Mouse (Mus musculus): ENCODE measurements around the gene Mul1. TPM values are rescaled to one million over a fixed set of nuclear protein-coding genes. Genes with fewer than 3 reads are reported as not detected.
"Not testable (repeated sequence)": the region's sequence is repeated elsewhere in the genome, so short reads cannot be mapped to it uniquely, and the experiment has no call there.

Gene Mul1
- polyA plus RNA-seq, 1 experiment from 2014 or later, result 21.8 TPM

DNA sequence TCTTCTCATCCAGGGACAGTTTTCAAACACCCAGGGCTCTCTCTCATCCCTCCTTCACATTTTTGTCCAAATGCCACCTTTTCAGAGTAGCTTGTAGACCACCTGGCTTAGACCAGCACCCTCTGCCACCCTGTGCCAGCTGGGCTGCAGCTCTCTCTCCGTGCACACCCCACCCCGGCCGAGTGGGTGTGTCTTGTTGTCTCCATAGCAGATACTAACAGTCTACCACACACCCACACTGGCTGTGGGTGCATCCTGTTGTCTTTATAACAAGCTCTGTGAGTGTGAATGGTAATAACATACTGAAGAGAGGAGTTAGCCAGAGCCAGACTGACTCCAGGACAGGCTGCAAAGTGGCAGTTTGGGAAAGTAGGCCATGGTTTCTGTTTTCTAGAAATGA, 18.5 kb upstream of the Mul1 start:
- Histone ChIP-seq H3K27me3 (replicated peaks) (peaks cover 19% of the 10 kb centered on the region), H3K36me3 (no peaks in the 10 kb centered on the region), H3K9ac (replicated peaks) (no peak overlapping the region), H3K27ac (replicated peaks) (no peak overlapping the region), H3K9me3 (replicated peaks) (no peaks in the 10 kb centered on the region), H3K4me1 (peaks cover 7% of the 10 kb centered on the region), H3K4me3 (replicated peaks) (no peak overlapping the region), H3K4me2 (no peak overlapping the region)
- no peak for ATAC-seq (ENCODE audit: low FRiP score)
- WGBS, result 88% methylated on average over 3 of the region's 3 CpGs

DNA sequence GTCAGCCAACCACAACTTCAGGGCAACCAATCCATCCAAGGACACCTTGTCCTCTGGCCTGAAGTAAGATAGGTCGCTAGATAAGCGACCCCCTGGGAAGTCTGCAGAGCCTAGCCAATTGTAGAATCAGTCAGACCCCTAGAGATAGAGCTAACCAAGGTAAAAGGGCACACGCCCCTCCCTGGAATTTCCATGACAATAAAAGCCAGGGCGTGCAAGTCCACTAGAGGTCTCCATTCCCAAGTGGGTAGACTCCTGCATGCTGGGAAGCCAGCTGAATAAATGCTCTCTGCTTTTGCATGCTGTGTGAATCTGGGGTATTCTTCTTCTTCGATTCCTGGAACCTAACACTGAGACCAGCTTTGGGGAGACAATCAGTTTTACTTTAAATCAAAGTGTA, 18.1 kb upstream of the Mul1 start:
- H3K27me3 ChIP-seq (replicated peaks), result peaks cover 18% of the 10 kb centered on the region
- no peak for ATAC-seq (ENCODE audit: low FRiP score)
- 66% methylated on average over 5 of the region's 5 CpGs for WGBS
- H3K9me3 ChIP-seq (replicated peaks), result no peaks in the 10 kb centered on the region
- peaks cover 7% of the 10 kb centered on the region for H3K4me1 ChIP-seq
- no peak overlapping the region for H3K9ac ChIP-seq (replicated peaks)
- H3K27ac ChIP-seq (replicated peaks), result no peak overlapping the region
- H3K4me2 ChIP-seq, result no peak overlapping the region
- H3K4me3 ChIP-seq (replicated peaks), result no peak overlapping the region
- no peaks in the 10 kb centered on the region for H3K36me3 ChIP-seq

DNA sequence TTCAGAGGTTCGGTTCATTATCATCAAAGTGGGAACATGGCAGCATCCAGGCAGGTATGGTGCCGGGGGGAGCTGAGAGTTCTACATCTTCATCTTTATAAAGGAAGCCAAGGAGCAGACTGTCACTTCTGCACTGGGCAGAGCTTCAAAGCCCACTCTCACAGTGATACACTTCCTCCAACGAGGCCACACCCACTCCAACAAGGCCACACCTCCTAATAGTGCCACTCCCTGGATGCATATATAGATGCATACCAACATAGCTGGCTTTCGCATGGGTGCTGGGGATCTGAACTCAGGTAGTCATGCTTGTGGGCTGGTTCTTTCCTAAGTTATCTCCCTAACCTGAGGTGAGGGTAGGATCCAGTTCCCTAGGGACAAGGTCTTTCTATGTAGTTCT, 16.6 kb upstream of the Mul1 start:
- Histone ChIP-seq H3K36me3 (no peaks in the 10 kb centered on the region), H3K4me3 (replicated peaks) (no peak overlapping the region), H3K27ac (replicated peaks) (no peak overlapping the region), H3K4me1 (peaks cover 7% of the 10 kb centered on the region), H3K4me2 (no peak overlapping the region), H3K27me3 (replicated peaks) (peaks cover 14% of the 10 kb centered on the region), H3K9ac (replicated peaks) (no peak overlapping the region), H3K9me3 (replicated peaks) (no peaks in the 10 kb centered on the region)
- no peak for ATAC-seq (ENCODE audit: low FRiP score)
- WGBS, result 89% methylated on average over 4 of the region's 4 CpGs

DNA sequence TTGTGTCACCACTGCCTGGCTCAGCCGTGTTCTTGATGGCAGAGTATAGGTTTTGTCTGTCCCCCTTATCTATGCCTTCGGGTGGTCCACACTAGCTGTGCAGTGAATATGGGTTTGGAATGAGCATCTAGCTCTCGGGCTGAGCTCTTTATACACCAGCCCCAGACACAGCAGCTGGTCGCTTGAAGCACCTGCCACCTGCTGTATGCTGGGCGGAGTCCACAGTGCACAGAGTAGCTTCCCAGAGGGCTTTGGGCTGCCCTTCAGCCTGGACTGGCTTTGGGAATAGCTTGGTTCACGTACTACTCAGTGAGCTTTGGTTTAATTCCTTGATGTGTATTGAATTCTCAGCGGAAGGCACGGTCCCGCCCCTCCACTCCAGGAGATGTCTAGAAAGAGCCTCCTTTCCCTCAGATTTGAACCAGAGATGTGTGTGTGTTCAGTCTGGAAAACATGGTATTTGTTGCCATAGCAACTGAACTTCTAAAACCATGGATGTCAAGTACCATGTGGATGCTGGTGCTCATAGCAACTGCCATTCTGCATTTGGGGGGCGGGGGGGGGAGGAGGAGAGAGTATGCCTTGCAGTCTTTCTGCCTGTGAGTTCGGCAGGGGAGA, 16.0 kb upstream of the Mul1 start:
- Histone ChIP-seq H3K36me3 (no peaks in the 10 kb centered on the region), H3K27ac (replicated peaks) (no peak overlapping the region), H3K4me3 (replicated peaks) (no peak overlapping the region), H3K27me3 (replicated peaks) (peaks cover 14% of the 10 kb centered on the region), H3K4me1 (peaks cover 7% of the 10 kb centered on the region), H3K4me2 (no peak overlapping the region), H3K9me3 (replicated peaks) (no peaks in the 10 kb centered on the region), H3K9ac (replicated peaks) (no peak overlapping the region)
- WGBS, result 58% methylated on average over 11 of the region's 11 CpGs
- ATAC-seq (ENCODE audit: low FRiP score), result no peak

DNA sequence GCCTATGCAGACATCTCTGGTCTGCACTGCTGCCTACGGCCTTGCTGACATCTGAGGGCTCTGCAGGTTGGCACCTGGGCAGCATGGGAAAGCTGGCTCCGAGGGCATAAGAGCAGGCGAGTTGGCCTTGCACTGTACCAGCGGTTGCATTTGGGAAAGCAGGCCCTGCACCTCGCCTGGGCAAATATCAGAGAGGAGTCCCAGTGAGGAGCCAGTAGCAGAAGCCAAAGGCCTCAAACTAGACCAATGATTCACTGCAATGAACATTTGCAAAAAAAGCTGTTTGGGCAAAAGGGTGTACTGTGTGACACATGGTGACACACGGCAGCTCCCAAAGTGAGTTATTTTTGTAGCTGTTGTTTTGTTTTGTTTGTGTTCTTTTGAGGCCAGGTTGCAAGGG, 9.4 kb upstream of the Mul1 start:
- WGBS, result 88% methylated on average over 6 of the region's 6 CpGs
- no peaks in the 10 kb centered on the region for H3K9me3 ChIP-seq (replicated peaks)
- H3K27me3 ChIP-seq (replicated peaks), result peaks cover 13% of the 10 kb centered on the region
- H3K36me3 ChIP-seq, result no peaks in the 10 kb centered on the region
- no peak overlapping the region for H3K4me3 ChIP-seq (replicated peaks)
- no peak overlapping the region for H3K4me2 ChIP-seq
- peaks cover 5% of the 10 kb centered on the region for H3K4me1 ChIP-seq
- H3K27ac ChIP-seq (replicated peaks), result no peak overlapping the region
- no peak overlapping the region for H3K9ac ChIP-seq (replicated peaks)
- ATAC-seq (ENCODE audit: low FRiP score), result no peak

DNA sequence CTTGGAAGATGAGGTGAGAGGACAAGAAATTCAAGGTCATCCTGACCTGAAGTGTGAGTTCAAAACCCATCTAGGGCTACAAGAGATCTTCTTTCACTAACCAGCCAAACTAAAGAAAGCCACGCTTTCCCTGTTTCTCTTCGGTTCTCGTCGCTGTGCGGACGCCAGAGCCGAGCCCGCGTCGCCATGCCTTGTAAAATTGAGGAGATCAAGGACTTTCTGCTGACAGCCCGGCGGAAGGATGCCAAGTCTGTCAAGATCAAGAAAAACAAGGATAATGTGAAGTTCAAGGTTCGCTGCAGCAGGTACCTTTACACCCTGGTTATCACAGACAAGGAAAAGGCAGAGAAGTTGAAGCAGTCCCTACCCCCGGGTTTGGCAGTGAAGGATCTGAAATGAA, 8.9 kb upstream of the Mul1 start:
- H3K4me3 ChIP-seq (replicated peaks); ATAC-seq (ENCODE audit: low FRiP score); H3K4me2 ChIP-seq; H3K9me3 ChIP-seq (replicated peaks); H3K4me1 ChIP-seq; H3K36me3 ChIP-seq; H3K9ac ChIP-seq (replicated peaks); H3K27ac ChIP-seq (replicated peaks): not testable (repeated sequence)
- H3K27me3 ChIP-seq (replicated peaks), result peaks cover 12% of the 10 kb centered on the region; the same call in 1 of the 2 replicates
- WGBS, result 95% methylated on average over 14 of the region's 14 CpGs

DNA sequence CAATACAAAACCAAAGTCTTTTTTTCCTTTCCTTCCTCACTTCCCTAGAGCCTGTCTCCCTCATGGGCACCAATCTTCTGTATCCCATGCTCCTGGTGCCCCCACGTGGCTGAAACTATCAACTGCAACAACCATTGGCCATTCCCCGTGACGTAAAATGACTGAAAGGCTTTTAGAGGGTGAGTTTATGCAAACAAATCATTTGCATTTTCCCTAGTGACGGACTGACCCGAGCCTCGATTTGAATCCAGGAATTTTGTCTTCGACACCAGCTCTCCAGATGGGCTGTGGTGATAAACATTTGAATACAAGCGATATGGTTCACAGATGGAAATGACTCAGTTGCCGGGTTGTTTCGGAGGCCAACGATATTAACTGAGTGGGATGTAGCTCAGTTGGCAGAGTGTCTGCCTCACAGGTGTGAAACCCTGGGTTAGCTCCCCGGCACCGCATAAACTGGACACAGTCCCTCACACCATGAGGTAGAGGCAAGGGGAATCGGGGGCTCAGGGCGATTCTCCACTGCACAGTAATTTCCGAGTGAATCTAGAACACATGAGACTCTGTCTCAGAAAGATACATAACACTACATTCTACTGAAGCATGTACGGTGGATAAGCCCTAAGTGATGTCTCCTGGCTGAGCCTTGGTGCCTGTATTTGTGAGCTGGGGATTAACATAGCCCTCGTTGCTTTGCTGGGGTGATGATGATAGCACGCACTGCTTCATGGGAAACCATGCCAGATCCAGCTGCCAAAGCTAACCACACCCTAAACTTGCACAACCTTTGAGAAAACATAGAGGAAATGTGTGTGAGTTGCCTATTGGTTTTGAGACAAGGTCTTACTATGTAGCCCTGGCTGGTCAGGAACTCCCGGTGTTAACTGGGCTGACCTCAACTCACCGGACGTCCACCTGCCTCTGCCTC, 7.4 kb upstream of the Mul1 start:
- no peaks in the 10 kb centered on the region for H3K36me3 ChIP-seq
- peak overlapping the region; percentile 41 for H3K4me2 ChIP-seq
- 42% methylated on average over 22 of the region's 22 CpGs for WGBS
- H3K4me1 ChIP-seq, result peaks cover 5% of the 10 kb centered on the region
- H3K4me3 ChIP-seq (replicated peaks), result no peak overlapping the region
- no peaks in the 10 kb centered on the region for H3K9me3 ChIP-seq (replicated peaks)
- no peak overlapping the region for H3K27ac ChIP-seq (replicated peaks)
- no peak for ATAC-seq (ENCODE audit: low FRiP score)
- 0 out of 2 replicates have a peak overlapping the region, but pooled peaks have one; percentile 6 for H3K9ac ChIP-seq (replicated peaks)
- peaks cover 20% of the 10 kb centered on the region for H3K27me3 ChIP-seq (replicated peaks)

DNA sequence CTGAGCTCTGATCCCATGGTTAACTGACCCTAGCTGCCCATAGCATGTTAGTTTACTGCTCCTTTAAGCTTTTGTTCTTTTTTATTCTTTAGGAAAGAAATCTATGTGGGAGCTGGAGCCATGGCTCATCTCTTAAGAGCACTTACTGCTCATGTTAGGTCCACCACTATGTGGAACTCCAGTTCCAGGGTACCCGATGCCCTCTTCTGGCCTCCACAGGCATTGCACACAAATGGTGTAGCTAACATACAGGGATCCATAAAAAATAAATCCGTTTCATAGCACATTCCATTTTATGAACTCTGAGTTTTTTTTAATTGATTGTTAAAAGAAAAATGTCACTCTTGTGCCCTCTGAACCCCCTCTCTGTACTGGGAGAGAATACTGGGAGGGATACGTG, 4.7 kb upstream of the Mul1 start:
- no peak overlapping the region for H3K4me2 ChIP-seq
- H3K4me1 ChIP-seq, result peaks cover 5% of the 10 kb centered on the region
- no peak for ATAC-seq (ENCODE audit: low FRiP score)
- no peaks in the 10 kb centered on the region for H3K36me3 ChIP-seq
- no peaks in the 10 kb centered on the region for H3K9me3 ChIP-seq (replicated peaks)
- H3K9ac ChIP-seq (replicated peaks), result no peak overlapping the region
- WGBS, result 38% methylated on average over 3 of the region's 3 CpGs
- H3K27ac ChIP-seq (replicated peaks), result no peak overlapping the region
- H3K27me3 ChIP-seq (replicated peaks), result peaks cover 29% of the 10 kb centered on the region
- H3K4me3 ChIP-seq (replicated peaks), result no peak overlapping the region

DNA sequence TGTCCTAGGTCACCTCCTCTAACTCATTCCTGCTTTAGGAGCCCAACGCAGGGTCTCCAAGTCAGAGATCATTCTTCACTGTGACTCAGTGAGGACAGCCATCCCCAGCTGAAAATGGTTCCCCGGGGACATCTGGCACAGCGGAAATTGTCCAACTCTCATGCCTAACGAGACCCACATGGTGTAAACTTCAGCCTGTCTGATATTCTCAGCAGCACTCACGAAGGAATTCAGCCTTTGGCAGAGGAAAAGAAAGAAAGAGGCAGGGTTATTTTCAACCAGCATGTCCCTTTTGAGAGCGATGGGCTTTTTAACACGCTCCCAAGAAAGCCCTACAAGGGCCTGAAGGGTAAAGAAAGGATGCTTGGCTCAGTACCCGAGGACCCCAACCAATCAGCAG, 3.1 kb upstream of the Mul1 start:
- no peaks in the 10 kb centered on the region for H3K36me3 ChIP-seq
- H3K4me3 ChIP-seq (replicated peaks), result no peak overlapping the region
- H3K9me3 ChIP-seq (replicated peaks), result no peaks in the 10 kb centered on the region
- no peak for ATAC-seq (ENCODE audit: low FRiP score)
- no peak overlapping the region for H3K4me2 ChIP-seq
- no peak overlapping the region for H3K27ac ChIP-seq (replicated peaks)
- peaks cover 29% of the 10 kb centered on the region for H3K27me3 ChIP-seq (replicated peaks)
- H3K9ac ChIP-seq (replicated peaks), result no peak overlapping the region
- H3K4me1 ChIP-seq, result peaks cover 19% of the 10 kb centered on the region
- WGBS, result 62% methylated on average over 8 of the region's 8 CpGs

DNA sequence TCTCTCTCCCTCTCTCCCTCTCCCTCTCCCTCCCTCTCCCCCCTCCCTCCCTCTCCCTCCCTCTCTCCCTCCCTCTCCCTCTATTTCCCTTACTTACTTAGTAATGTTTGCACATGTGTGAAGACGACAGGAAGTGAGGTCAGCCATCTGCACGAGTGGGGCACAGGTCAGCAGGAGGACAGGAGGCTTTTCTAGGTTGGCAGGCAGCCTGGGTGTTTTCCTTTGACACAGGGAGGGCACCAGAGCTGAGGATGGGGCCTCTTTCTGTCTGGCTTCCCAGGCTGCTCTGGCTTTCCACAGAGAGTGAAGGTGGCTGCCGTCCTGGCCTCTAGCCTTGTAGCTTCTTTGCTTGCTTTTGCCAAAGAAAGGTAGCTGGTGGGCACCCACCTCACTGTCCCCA, 5.6 kb downstream of the Mul1 start:
- H3K27me3 ChIP-seq (replicated peaks), result no peaks in the 10 kb centered on the region
- no peak overlapping the region for H3K4me3 ChIP-seq (replicated peaks)
- H3K27ac ChIP-seq (replicated peaks), result no peak overlapping the region
- no peak overlapping the region for H3K9ac ChIP-seq (replicated peaks)
- ATAC-seq (ENCODE audit: low FRiP score), result no peak
- WGBS, result 86% methylated on average over 3 of the region's 3 CpGs
- H3K36me3 ChIP-seq, result peaks cover 54% of the 10 kb centered on the region
- H3K4me2 ChIP-seq, result no peak overlapping the region
- H3K9me3 ChIP-seq (replicated peaks), result no peaks in the 10 kb centered on the region
- peaks cover 12% of the 10 kb centered on the region for H3K4me1 ChIP-seq

DNA sequence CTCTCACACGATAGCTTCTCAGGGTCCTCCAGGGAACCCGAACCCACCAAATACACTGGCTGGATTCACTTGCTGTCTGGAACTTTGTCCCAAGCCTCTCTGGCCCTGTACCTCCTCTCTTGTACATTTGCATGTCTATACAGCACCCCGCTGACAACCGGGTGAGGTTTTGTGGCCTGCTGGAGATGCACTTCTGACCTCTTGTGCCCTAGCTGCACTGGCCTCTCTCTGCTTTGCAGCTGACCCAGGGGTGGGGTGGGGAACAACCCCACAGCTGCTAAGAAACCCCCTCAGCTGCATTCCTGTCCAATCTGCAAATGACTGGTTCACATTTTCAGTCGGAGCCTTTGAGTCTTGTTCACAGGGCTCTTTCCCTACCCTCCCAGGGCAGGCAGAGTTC, 10.5 kb downstream of the Mul1 start:
- H3K9me3 ChIP-seq (replicated peaks), result no peaks in the 10 kb centered on the region
- no peak overlapping the region for H3K27ac ChIP-seq (replicated peaks)
- peaks cover 26% of the 10 kb centered on the region for H3K4me1 ChIP-seq
- H3K9ac ChIP-seq (replicated peaks), result no peak overlapping the region
- no peak overlapping the region for H3K4me2 ChIP-seq
- H3K27me3 ChIP-seq (replicated peaks), result no peaks in the 10 kb centered on the region
- no peak overlapping the region for H3K4me3 ChIP-seq (replicated peaks)
- WGBS, result 8% methylated on average over 5 of the region's 5 CpGs
- peaks cover 20% of the 10 kb centered on the region for H3K36me3 ChIP-seq
- no peak for ATAC-seq (ENCODE audit: low FRiP score)

DNA sequence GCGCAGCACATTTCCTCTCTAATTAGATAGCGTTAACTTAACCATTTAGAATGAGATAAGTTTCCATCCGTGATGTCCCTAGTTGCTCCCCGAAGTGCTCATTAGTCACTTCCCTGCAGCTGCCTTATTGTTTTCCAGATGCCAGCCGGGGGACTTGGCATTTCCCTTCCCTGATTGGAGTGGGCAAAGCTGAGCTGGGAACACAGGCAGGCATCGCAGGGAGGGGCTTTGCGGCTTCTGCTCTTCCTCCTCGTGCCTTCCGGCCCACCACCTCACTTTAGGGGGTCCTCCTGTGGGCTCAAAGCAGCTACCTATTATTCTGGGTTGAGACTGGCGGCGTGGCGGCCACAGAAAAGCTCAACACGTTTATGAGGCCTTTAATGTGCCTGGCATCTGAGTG, 12.5 kb downstream of the Mul1 start:
- Histone ChIP-seq H3K9me3 (replicated peaks) (no peaks in the 10 kb centered on the region), H3K4me2 (peak overlapping the region; percentile 34), H3K9ac (replicated peaks) (no peak overlapping the region), H3K27me3 (replicated peaks) (no peaks in the 10 kb centered on the region), H3K4me3 (replicated peaks) (no peak overlapping the region), H3K27ac (replicated peaks) (peak overlapping the region; percentile 88), H3K36me3 (peaks cover under 1% of the 10 kb centered on the region; the same call in 1 of the 2 replicates), H3K4me1 (peaks cover 26% of the 10 kb centered on the region)
- peak; percentile 53 for ATAC-seq (ENCODE audit: low FRiP score)
- WGBS, result 18% methylated on average over 13 of the region's 13 CpGs

All from neural tube, embryonic 15.5 days (tissue).